Mouse (Mus musculus) liver, adult (tissue): ENCODE data around the gene Hk2.

Experiments used
- GATA4 ChIP-seq: IDR thresholded peaks from 2 replicates; pipeline ENCODE4 v1.6.1; 2014; ENCODE audit warnings: mild to moderate bottlenecking, low read length; ENCODE audit not compliant: insufficient replicate concordance

Hk2 gene

GRCm38 (mm10) chr6:82737634-82738540 is 36.4 kb downstream of the Hk2 start:
- TF ChIP-seq GATA4 = no peak

DNA sequence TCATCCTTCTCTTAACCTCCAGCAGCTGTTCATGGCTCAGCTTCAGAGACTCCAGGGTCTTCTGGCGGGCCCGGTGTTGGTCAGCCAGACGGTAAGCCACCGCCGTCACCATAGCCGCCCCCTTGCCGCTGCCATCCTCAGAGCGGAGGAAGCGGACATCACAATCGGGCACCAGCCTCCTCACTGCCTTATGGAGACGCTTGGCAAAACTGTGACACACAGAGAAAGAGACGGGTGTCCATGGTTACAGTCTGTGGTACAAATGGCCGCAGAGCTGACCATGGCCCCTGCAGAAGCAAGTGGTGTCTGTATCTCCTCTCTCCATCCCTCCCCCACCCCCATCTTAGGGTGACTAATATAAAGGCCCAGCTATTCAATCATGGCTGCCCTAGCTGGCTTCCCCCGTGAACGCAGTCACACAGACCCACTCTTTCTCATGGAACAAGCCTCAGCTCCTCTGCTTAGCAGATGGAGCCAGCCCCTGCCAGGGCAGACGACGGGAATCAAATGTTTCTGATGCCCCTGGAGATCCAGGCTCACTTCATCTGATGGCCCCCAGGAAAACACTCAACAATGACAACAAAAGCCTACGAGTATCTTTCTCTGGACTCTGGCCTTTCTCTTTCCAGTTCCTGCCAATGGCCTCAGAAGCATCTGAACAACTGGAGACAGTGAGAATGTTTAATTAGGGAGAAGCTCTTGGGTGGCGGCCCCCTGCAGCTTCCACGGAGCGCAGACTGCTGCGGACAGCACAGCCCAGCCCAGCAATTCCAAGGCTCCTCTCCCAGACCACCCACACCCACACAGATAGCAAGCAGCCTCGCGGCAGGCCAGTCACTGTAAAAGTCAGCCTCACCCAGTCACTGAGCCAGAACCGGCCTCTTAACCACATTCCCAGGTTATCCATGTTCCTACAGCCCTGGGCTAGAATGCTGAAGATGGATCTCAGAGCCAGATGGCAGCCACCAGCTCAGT is 37.3 kb downstream of the Hk2 start:
- no peak for TF ChIP-seq GATA4

DNA sequence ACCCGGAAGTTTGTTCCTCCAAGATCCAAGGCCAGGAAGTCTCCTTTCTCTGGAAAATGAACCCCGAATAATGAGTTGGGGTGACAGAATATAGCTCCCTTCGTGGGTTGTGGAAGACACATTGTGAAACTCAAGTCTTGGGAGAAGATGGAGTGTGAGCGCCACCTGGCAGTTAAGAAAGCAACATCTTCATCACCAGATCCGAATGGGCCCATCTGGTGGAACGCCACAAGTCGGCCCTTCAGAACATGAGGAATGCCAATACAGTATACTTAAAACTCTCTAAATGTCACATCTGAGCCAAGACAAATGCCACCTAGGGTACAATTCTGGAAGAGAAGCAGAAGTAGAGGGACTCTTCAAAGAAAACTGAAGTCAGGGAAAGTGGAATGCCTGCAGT is 38.9 kb downstream of the Hk2 start:
- no peak for TF ChIP-seq GATA4

GRCm38 (mm10) chr6:82728635-82729034 is 45.6 kb downstream of the Hk2 start:
- no peak for TF ChIP-seq GATA4

GRCm38 (mm10) chr6:82727206-82727605 is 47.0 kb downstream of the Hk2 start:
- TF ChIP-seq GATA4 = no peak

- no peak for TF ChIP-seq GATA4
These were observed 50.9 kb downstream of the Hk2 start for GRCm38 (mm10) chr6:82723321-82723720.

GRCm38 (mm10) chr6:82716126-82716525 is 58.1 kb downstream of the Hk2 start:
- TF ChIP-seq GATA4 = no peak

GRCm38 (mm10) chr6:82715653-82716052 is 58.6 kb downstream of the Hk2 start:
- TF ChIP-seq GATA4 = no peak

GRCm38 (mm10) chr6:82715253-82715652 is 59.0 kb downstream of the Hk2 start:
- no peak for TF ChIP-seq GATA4

GRCm38 (mm10) chr6:82714841-82715240 is 59.4 kb downstream of the Hk2 start:
- TF ChIP-seq GATA4 = no peak

- no peak for TF ChIP-seq GATA4
These were observed 60.0 kb downstream of the Hk2 start for GRCm38 (mm10) chr6:82714243-82714642.

- TF ChIP-seq GATA4 = no peak
These were observed 66.5 kb downstream of the Hk2 start for GRCm38 (mm10) chr6:82707742-82708141.

DNA sequence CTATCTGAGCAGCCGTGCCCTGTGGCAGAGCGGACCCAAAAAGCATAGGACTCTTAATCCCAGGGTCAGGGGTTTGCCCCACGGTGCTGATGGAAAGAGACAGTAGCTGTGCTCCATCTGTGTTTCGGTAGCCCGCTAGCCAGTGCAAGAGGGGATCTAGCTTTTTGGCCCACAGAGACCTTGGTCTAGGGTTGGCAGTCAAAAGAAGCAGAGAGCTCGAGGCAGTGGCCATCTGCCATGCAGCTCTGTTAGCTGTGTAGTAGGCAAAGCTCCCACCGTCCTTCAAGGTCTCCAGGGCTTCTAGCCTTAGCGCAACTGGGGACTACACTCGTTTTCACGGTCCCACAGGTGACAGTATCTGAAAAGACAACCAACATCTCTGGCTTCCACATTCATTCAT is 67.0 kb downstream of the Hk2 start:
- no peak for TF ChIP-seq GATA4

DNA sequence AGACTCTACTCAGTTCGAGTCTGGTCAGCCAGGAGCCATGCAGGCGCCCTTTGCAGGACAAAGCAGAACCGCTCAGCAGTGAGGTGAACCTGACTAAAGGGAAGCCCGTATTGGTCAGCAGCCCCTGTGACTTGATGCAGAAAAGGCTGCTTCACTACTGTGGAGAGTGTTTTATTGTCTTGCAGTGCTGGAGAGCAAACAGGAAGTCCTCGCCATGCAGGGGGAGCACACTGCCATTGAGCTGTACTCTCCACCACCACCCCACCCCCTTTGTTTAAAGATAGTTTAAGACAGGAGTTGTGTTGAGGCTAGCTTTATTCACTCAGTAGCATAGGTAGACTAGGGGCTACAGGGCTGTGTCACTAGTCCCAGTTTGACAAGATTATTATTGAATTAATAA is 69.0 kb downstream of the Hk2 start, which contains the start of gene Pole4:
TSS of gene Pole4 (minus strand) at position 145 of the 400 bp plus-strand sequence.
- TF ChIP-seq GATA4 = no peak

- TF ChIP-seq GATA4 = no peak
These were observed 70.5 kb downstream of the Hk2 start for GRCm38 (mm10) chr6:82703710-82704109.
